Mouse (Mus musculus) brain, embryonic 14.5 days (tissue): ENCODE results near the gene Nipa2.

Experiments used
- CTCF ChIP-seq: fragments of 200-500 bp; IDR thresholded peaks from 2 replicates; pipeline ENCODE4 v1.5.1; 2012; ENCODE audit warnings: inconsistent platforms, mild to moderate bottlenecking, moderate library complexity, borderline replicate concordance; ENCODE audit not compliant: insufficient read depth, insufficient read length; ENCODE audit errors: extremely low read depth
- POLR2A ChIP-seq: fragments of 200-500 bp; IDR thresholded peaks from 2 replicates; pipeline ENCODE4 v1.6.1; 2012; ENCODE audit warnings: mild to moderate bottlenecking, inconsistent platforms, borderline replicate concordance; ENCODE audit not compliant: poor library complexity, insufficient read depth, insufficient read length, severe bottlenecking; ENCODE audit errors: extremely low read depth

- TF ChIP-seq POLR2A (no peak), CTCF (no peak)
These were observed 29.6 kb upstream of the Nipa2 start for GRCm38 (mm10) chr7:55991858-55992257.
